Mouse (Mus musculus) left cerebral cortex, postnatal 10 days (tissue): ENCODE results near the gene Phf10. TPM values are rescaled to one million over a fixed set of nuclear protein-coding genes. Genes with fewer than 3 reads are reported as not detected.
"Not testable (repeated sequence)": the region's sequence is repeated elsewhere in the genome, so short reads cannot be mapped to it uniquely, and the experiment has no call there.

Experiments
- DNase-seq, 2 experiments: peaks; one replicate each; pipeline ENCODE4 v3.0.0; 2021 to 2022; ENCODE audit warnings: low spot score in 2 of 2, mixed read lengths in 1 of 2; ENCODE audit errors: extremely low spot score in 1 of 2
- intact Hi-C: fragments of 180-260 bp; cut with DNase I; formaldehyde crosslinking; loops from one replicate; pipeline ENCODE4 v1.15.1; 2025
- total RNA-seq, 2 experiments: library from RNA; stranded (reverse); gene quantifications; 2 replicates each; pipeline ENCODE4 v1.2.3; 2021

The Phf10 gene
- 10 to 100 TPM; 70.2 to 71.6 TPM for total RNA-seq

DNA sequence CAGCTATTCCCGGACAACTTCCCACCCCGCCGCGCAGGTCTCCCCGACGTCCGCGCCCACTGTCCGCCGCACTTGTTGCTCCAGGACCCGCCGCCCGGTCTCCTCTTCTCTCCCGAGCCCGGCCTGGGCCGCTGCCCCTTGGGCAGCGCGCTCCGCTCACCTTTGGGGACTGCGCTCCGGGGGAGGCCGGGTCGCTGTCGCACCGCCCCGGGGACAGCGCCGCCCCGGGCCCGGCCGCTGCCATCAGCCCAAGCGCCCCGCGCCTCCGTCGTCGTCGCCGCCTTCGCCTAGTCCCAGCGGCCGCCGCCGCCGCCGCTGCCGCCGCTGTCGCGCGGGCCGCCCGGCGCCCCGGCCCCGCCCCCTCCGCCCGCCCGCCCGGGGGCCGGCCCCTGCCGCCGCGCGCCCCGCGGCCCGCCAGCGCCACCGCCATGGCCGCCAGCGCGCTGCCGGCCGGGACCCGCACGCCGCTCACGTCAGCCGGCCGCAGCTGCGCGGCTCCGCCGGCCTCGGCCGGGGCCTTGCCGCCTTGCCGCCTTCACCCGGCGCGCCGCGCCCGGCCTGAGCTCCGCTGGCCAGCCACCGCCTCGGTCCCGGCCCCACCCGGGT is at the start of gene Phf10:
Phf10 (minus strand) TSS at position 323 of the 606 bp plus-strand sequence.
- peak in 1 of 2 experiments; percentile 57 for DNase-seq
- intact Hi-C loops, result not testable (repeated sequence)

- intact Hi-C loops, DNase-seq: not testable (repeated sequence)
Measured at GRCm38 (mm10) chr17:15009706-15010413, 48.8 kb upstream of the Phf10 start, which contains the start of gene Gm3435. TSS of gene Gm3435 (plus strand) at chr17:15010176.

- DNase-seq, intact Hi-C loops: not testable (repeated sequence)
Measured at GRCm38 (mm10) chr17:15009088-15009487, 48.0 kb upstream of the Phf10 start.

DNA sequence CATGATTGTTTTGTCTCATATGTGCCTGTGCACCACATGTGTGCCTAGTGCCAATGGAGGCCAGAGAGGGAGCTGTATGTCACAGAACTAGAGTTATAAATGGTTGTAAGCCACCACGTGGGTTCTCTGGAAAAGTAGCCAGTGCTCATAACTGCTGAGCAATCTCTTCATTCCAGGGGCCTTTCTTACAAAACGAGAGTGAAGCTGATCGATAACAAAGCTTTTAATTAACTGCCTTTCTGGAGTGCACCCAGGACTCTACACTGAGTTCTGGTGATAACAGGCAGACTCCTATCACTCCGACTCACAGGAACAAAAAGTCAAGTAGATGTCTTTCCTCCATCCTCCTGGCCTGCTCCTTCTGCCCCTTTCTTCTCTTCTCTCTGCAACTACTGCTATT is 39.0 kb upstream of the Phf10 start:
- intact Hi-C loops, DNase-seq: not testable (repeated sequence)

DNA sequence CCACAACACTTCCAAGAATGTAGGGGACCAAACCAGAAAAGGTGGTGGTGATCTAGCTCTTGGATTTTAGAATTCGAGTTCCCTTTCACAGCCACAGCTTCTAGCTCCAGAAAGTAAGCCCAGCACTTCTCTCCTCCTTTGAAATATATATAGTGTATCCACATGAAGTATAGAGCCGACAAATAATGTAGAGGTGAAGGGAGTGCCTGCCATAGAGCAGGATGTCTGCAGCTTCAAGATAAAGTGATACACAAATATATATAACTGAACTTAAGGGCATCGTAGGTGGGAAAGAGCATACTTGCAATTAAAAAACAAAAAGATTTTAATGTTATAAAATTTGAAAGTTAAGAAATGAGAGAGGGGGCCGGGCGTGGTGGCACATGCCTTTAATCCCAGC is 33.1 kb upstream of the Phf10 start:
- intact Hi-C loops, DNase-seq: not testable (repeated sequence)

DNA sequence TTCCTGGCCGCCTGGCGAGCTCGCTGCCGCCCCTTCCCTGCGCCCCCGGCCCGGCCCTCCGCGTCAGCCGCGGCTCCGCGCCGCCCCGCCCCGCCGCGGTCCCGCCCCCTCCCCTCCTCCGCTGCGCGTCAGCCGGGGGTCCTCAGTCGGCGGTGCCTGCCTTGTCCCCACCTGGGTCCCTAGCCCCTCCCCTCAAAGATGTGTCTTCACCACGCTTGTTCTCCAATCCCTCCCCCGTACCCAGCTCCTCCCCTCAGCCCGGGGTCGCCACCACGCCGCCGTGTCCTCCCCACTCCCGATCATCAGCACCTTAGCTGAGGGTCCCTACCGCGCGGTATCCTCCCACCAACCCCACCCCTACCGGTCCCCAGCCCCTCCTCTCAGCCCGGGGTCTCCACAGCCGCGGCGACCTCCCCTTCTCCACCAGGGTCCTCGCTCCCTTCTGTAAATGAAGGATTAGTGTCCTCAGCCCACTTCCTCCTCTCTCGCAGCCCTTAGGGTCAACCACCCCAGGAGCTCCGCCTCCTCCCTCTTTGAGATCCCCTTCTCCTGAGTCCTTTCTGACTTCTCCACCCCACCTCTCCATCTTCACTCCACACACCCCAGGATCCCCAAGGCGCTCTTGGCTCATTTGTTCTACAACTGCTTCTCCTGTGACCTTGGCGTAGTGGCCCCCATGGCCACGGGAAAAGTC is 32.2 kb upstream of the Phf10 start:
- intact Hi-C loops, DNase-seq: not testable (repeated sequence)

GRCm38 (mm10) chr17:14992522-14993138 is 31.6 kb upstream of the Phf10 start:
- intact Hi-C loops, DNase-seq: not testable (repeated sequence)

DNA sequence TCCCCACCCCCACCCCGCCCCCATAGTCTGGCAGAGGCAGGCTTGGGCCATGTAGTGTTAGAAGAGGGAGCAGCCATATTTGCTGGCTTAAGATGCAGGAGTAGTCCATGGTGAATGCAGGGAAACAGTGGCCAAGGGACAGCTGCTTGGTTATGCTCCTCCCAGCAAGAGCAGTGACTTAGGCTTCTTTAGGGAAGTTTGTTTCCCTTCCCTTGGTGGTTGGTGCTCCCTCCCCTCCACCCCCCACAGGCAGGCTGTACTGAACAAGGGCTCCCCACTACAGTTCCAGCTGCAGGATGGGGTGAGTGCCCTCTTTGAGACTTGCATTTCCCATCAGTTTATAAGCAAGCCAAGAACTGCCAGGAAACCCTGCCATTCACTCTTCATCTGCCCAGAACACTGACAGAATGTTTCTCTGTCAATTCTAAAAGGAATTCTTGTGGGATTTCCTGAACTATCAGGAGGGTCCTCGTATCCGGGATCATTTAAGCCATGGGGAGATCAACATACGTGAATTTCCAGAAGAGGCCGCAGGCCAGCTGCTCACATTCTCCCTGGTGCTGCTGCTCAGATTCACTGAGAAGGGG is 29.1 kb upstream of the Phf10 start:
- peak in 1 of 2 experiments; percentile 11 for DNase-seq

GRCm38 (mm10) chr17:14978362-14979038 is 17.4 kb upstream of the Phf10 start, which contains the start of the genes 9030025P20Rik and Gm3417:
TSS of gene 9030025P20Rik (plus strand) at chr17:14978468.
TSS of gene Gm3417 (minus strand) at chr17:14978790.
- DNase-seq, intact Hi-C loops: not testable (repeated sequence)

More for the DNA sequence above, 29.1 kb upstream of the Phf10 start:
- intact Hi-C loops, result not testable (repeated sequence)

DNA sequence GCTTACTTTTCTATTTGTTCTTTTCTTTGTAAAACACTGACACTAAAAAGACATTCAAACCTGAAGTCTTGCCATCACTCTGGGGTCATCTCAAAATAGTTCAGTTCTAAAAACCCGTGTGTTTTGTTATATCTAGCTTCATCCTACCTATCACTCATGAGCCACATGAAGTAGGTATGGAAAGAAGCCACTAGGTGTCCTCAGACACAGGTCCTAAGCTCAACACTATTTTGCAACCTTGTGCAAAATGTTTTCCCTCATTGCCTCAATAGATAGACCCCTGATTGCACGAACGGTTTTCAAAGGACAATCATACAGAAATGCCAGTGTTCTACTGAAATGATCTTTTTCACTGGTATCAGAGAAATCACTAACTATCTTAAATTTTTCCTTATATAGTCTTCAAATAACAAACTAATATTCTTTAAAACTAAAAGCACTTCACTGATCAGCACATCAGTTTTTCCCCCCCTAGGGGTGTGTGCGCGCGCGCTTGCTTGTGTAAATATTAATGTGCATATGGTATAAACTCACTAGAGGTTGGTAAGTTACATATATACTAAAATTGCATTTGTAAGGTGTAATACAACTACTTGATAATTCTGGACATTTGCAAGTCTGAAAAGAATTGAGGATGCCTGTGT is 16.8 kb upstream of the Phf10 start:
- intact Hi-C loops, DNase-seq: not testable (repeated sequence)

GRCm38 (mm10) chr17:14968373-14968913 is 7.4 kb upstream of the Phf10 start:
- intact Hi-C loops, DNase-seq: not testable (repeated sequence)

DNA sequence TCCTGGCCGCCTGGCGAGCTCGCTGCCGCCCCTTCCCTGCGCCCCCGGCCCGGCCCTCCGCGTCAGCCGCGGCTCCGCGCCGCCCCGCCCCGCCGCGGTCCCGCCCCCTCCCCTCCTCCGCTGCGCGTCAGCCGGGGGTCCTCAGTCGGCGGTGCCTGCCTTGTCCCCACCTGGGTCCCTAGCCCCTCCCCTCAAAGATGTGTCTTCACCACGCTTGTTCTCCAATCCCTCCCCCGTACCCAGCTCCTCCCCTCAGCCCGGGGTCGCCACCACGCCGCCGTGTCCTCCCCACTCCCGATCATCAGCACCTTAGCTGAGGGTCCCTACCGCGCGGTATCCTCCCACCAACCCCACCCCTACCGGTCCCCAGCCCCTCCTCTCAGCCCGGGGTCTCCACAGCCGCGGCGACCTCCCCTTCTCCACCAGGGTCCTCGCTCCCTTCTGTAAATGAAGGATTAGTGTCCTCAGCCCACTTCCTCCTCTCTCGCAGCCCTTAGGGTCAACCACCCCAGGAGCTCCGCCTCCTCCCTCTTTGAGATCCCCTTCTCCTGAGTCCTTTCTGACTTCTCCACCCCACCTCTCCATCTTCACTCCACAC is 583 bp upstream of the Phf10 start:
- intact Hi-C loops, DNase-seq: not testable (repeated sequence)

GRCm38 (mm10) chr17:14960520-14960919 is 553 bp downstream of the Phf10 start:
- peak in 1 of 2 experiments; percentile 58 for DNase-seq
- intact Hi-C loops, result no loop called here

GRCm38 (mm10) chr17:14959979-14960378 is 1.1 kb downstream of the Phf10 start:
- DNase-seq, result no peak
- intact Hi-C loops, result no loop called here

- no peak for DNase-seq
- intact Hi-C loops, result no loop called here
Measured at GRCm38 (mm10) chr17:14958686-14959327, 2.3 kb downstream of the Phf10 start.

DNA sequence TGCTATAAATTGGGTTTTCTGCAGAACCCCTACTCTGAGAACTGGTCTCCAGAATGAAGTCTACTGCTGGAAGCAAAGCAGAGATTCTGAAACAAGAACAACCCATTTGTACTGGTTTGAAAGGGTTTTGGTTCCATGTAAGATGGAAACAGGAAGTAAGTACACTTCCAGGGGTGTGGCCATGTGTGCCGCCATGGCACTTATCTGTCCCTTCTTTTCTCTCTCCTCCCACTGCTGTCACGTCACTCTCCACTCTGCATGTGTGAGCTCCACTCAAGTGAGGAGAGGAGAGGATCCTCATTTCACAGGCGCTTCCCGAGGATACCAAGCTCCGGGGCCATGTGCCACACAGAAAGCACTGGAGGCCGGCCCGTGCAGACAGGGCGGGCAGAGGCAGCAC is 7.6 kb downstream of the Phf10 start:
- intact Hi-C loops, result no loop called here
- no peak for DNase-seq
